Mouse (Mus musculus): ENCODE results near the gene Mageh1.
A peak's percentile ranks its signal among the peaks of the same experiment; 100 is the strongest.
"Not testable (repeated sequence)": the region's sequence is repeated elsewhere in the genome, so short reads cannot be mapped to it uniquely, and the experiment has no call there.

The Mageh1 gene

GRCm38 (mm10) chrX:153037087-153037971 lies at the start of gene Mageh1:
Gene Mageh1, minus strand, starts transcription at chrX:153037575.
- peak; percentile 1 for DNase-seq (ENCODE audit: extremely low read depth, insufficient read length, low spot score)

DNA sequence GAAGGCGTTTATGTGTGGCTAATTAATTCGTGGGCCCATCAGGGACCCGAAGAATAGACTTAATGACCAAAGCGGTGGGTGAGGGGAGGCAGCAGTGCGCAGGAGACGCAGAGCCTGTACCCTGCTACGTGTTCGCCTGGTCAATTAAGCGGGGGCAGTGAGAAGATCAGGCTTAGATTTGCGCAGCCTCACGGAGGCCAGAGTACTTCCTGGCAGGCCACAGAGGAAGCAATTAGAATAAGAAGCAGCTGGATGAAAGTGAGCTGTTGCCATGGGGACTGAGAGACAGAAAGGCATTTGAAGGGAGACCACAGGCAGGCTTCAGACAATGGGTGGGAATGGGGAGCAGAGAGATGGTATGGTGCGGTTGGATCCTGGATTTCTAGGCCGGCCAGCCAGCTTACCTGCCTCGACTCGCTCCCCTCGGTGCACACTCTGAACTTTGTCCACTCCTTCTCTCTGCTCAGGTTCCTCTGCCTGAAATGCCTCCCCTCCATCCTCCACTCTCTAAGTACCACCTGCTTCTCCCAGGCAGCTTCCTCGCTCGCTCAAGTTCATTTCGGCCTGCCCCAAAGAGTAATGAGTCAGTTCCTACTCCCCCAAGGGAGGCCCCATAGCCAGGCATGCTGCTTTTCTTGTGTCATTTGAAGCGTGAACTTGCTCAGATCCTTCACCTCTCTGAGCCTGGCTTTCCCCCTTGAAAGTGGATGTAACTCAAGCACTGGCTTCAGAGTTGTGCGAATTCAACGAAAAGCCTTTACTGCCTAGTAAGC lies 783 bp upstream of the Mageh1 start:
- DNase-seq (ENCODE audit: extremely low read depth, insufficient read length, low spot score) = not testable (repeated sequence)

DNA sequence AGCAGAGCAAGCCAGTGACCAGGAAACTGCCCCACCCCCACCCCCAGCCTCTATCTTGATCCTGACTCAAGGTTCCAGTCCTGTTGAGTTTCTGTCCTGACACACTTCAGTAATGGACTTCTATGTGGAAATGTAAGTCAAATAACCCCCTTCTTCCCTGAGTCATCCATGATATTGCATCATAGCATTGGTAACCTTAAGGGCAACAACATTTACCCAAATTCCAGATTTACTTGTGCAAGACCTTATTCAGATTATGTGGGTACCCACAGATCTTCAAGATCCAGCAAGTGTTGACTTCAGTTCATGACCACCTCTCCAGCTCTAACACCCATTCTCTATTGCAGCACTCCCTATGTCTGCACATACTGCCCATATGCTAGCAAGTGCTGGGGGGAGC lies 5.8 kb downstream of the Mageh1 start:
- DNase-seq (ENCODE audit: extremely low read depth, insufficient read length, low spot score) = not testable (repeated sequence)

GRCm38 (mm10) chrX:153025709-153026108 lies 11.7 kb downstream of the Mageh1 start:
- DNase-seq (ENCODE audit: extremely low read depth, insufficient read length, low spot score) = not testable (repeated sequence)

DNA sequence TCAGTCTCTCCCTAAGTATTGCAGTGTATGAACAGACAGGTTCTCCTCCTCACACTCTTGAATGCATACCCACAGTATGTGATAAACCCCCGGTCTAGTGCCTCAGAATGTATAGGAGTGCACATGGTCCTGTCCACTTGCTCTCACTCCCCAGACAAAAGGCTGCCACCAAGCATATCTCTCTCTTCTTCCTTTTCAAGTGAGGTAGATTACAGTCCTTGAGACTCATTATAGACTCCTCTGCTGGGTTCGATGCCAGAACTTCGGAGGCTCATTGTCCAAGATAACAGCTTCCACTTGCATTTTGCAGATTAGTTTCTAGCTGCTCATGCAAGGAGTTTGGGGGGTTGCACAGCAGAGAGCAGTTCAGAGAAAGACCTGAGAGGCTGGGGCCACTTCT lies 12.1 kb downstream of the Mageh1 start:
- not testable (repeated sequence) for DNase-seq (ENCODE audit: extremely low read depth, insufficient read length, low spot score)

- no peak for DNase-seq (ENCODE audit: extremely low read depth, insufficient read length, low spot score)
These were observed 29.7 kb downstream of the Mageh1 start for GRCm38 (mm10) chrX:153007685-153008047.

DNA sequence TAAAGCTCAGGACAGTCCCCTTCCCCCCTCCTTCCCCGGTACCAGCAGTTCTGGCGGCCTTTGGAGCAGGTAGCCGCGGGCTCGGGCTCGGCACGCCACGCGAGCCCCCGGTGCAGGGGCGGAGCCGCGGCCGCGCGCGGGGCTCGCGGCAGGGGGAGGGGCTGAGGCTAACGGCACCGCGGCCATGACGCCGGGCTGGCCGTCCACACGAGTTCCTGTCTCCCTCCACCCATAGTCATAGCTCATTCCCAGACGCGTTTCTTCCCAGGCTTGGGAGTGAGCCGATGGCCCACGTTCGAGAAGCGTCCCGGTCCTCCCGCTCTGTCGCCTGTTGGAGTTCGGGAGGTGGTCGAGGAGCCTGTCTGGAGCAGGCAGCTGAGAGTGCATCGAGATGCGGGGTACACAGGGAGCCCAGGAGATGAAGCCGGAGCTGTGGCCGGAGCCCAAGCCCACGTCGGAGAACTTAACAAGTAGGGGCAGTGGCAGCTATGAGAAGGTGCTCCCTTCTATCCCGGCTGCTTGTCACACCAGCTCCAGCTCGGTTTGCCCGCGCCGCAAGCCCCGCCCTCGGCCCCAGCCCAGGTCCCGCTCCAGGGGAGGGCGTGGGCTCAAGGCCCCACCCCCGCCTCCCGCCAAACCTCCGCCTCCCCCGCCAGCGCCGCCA lies 30.2 kb downstream of the Mageh1 start:
- DNase-seq (ENCODE audit: extremely low read depth, insufficient read length, low spot score) = no peak

GRCm38 (mm10) chrX:153006387-153006841 lies 31.0 kb downstream of the Mageh1 start, which contains the start of gene Usp51:
Gene Usp51, plus strand, starts transcription at chrX:153006469.
- no peak for DNase-seq (ENCODE audit: extremely low read depth, insufficient read length, low spot score)

GRCm38 (mm10) chrX:152996105-152996504 lies 41.3 kb downstream of the Mageh1 start:
- DNase-seq (ENCODE audit: extremely low read depth, insufficient read length, low spot score) = not testable (repeated sequence)

DNA sequence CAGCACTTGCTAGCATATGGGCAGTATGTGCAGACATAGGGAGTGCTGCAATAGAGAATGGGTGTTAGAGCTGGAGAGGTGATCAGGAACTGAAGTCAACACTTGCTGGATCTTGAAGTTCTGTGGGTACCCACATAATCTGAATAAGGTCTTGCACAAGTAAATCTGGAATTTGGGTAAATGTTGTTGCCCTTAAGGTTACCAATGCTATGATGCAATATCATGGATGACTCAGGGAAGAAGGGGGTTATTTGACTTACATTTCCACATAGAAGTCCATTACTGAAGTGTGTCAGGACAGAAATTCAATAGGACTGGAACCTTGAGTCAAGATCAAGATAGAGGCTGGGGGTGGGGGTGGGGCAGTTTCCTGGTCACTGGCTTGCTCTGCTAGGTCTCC lies 47.5 kb downstream of the Mageh1 start:
- not testable (repeated sequence) for DNase-seq (ENCODE audit: extremely low read depth, insufficient read length, low spot score)

All from 3134 (cell line).